Mouse (Mus musculus): ENCODE measurements around the gene 2810021J22Rik. TPM values are rescaled to one million over a fixed set of nuclear protein-coding genes. Genes with fewer than 3 reads are reported as not detected.
A peak's percentile ranks its signal among the peaks of the same experiment; 100 is the strongest.
"Not testable (repeated sequence)": the region's sequence is repeated elsewhere in the genome, so short reads cannot be mapped to it uniquely, and the experiment has no call there.

The 2810021J22Rik gene
- total RNA-seq (2022), result 1 to 10 TPM; 1.6 to 3.1 (median 1.9) TPM

- peak; percentile 58 for DNase-seq (ENCODE audit: low spot score)
Observed at GRCm38 (mm10) chr11:58867039-58867953, at the start of gene 2810021J22Rik. 2810021J22Rik (plus strand) TSS chr11:58867216.

GRCm38 (mm10) chr11:58828937-58829336 lies 38.1 kb upstream of the 2810021J22Rik start, which contains the start of gene Olfr312:
Olfr312 (plus strand) TSS chr11:58829237.
- not testable (repeated sequence) for DNase-seq (ENCODE audit: low spot score)

DNA sequence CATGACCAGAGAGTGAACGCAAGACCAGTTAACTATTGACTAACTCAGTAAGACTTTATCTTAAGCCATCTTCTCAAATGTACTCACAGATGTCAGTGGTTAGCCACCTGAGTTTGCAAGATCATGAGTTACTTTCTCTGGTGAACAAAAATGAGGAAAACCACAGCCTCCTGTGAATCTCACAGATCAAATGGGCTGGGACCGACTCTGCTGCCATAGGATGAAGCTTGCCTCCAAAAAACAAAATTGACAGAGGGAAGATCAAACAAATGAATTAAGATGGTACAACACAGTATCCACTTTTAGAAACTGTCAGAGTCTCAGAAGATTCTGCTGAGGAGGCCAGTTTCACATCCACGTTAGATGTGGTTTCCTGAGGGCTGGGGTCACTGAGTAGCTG lies 37.3 kb upstream of the 2810021J22Rik start:
- DNase-seq (ENCODE audit: low spot score), result no peak

DNA sequence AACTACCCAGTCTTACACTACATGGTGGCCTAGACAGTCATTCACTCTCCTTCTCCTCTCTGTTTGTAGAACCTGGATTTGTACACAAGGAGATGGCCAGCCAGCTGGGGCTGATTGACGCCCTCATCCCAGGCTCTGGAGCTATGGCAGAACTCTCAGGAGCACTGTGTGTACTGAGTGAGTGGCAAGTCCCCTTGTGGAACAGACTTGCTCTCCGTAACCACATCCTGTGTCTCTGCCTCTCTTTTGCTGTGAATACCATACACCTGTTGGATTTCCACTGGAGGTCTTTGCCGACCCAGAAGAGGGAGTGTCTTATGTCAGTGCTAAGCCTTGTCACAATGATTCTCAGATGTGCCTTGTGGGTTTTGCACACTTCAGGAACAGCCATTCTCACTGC lies 34.5 kb upstream of the 2810021J22Rik start:
- DNase-seq (ENCODE audit: low spot score), result not testable (repeated sequence)

- not testable (repeated sequence) for DNase-seq (ENCODE audit: low spot score)
Observed at GRCm38 (mm10) chr11:58838951-58839350, 28.1 kb upstream of the 2810021J22Rik start, which contains the start of gene Olfr311. Olfr311 (plus strand) TSS chr11:58839251.

- DNase-seq (ENCODE audit: low spot score), result peak; percentile 100
Observed at GRCm38 (mm10) chr11:58846919-58847461, 20.0 kb upstream of the 2810021J22Rik start, which contains the start of gene Gm12258. Gm12258 (plus strand) TSS chr11:58847158.

DNA sequence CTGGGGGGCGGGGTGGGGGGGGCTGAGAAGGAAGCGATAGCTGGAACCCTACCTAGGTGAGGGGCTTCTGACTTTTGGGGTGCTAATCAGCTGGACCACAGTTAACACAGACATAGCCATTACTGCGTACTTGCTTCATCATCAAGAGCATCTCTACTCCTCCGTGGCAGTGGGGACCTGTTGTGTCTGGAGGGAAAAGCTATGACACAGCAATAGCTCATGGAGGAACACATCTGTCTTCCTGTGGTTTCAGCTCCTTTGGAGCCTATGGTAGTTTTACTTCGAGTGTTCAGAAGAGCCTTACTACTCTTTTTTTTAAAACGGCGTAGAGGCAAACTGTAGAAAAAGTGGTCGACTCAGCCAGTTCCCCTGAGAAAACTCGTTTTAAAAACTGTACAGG lies 19.4 kb upstream of the 2810021J22Rik start:
- no peak for DNase-seq (ENCODE audit: low spot score)

- DNase-seq (ENCODE audit: low spot score), result no peak
Observed at GRCm38 (mm10) chr11:58849731-58850130, 17.3 kb upstream of the 2810021J22Rik start.

- DNase-seq (ENCODE audit: low spot score), result no peak
Observed at GRCm38 (mm10) chr11:58860744-58861143, 6.3 kb upstream of the 2810021J22Rik start.

- no peak for DNase-seq (ENCODE audit: low spot score)
Observed at GRCm38 (mm10) chr11:58867954-58868330, 926 bp downstream of the 2810021J22Rik start.

DNA sequence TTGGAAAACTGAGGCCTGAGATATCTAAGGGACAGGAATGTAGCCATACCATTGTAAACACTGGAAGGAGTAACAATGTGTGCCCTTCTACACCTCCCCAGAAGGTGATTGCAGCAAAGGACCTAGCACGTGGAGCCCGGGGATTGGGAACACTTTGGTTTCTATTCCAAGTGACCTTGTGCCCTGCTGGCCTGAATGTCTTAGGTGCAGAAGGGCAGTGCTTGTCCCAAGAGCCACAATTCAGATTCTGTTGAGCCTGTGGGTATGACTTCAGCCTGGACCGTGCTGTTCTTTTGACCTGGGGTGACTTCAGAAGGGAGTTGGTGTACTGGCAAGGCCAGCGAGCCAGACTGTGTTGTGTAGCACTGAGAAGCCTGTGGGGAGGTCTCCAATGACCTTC lies 3.9 kb downstream of the 2810021J22Rik start:
- DNase-seq (ENCODE audit: low spot score), result no peak

DNA sequence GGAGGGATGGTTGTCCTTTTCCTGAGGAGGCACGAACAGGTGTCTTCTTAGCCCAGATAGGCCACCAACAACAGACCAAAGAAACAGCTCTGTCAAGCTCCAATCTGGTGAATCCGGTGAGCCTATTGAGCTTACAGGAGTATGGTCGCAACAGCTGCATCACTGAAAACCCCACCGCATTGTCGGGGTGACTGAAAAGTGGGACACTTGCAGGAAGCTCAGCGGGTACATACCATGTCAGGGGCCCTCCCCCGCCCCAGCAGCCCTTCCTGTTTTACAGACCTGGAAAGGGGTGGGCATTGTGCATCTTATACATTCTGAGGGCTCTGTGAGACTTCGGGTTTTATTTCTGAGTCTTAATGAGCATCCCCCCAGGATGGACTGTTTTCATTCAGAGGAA lies 16.7 kb downstream of the 2810021J22Rik start:
- DNase-seq (ENCODE audit: low spot score), result no peak

GRCm38 (mm10) chr11:58890511-58890910 lies 23.5 kb downstream of the 2810021J22Rik start:
- no peak for DNase-seq (ENCODE audit: low spot score)

- DNase-seq (ENCODE audit: low spot score), result no peak
Observed at GRCm38 (mm10) chr11:58894456-58894855, 27.4 kb downstream of the 2810021J22Rik start.

GRCm38 (mm10) chr11:58897485-58897884 lies 30.5 kb downstream of the 2810021J22Rik start:
- no peak for DNase-seq (ENCODE audit: low spot score)

DNA sequence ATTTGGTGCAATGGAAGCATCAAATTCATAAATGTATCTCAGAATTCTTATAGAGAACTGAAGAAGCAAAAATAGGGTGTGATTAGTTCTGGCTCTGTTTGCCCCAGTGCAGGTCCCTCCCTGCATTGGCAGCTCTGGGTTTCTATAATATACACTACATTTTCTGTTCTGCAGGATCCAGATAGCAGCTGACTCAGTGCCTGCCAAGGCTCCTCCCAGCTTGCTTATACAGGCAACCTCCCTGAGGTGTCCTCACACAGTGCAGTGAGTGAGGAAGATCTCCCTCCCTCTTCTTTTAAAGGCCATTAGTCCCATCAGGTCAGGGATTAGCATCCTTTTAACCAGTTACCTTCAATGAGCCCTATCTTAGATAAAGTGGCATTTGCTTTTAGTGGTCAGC lies 34.1 kb downstream of the 2810021J22Rik start:
- DNase-seq (ENCODE audit: low spot score), result no peak

- peak; percentile 98 for DNase-seq (ENCODE audit: low spot score)
Observed at GRCm38 (mm10) chr11:58903511-58904409, 36.7 kb downstream of the 2810021J22Rik start, which contains the start of gene Zfp39. Zfp39 (minus strand) TSS chr11:58904225.

DNA sequence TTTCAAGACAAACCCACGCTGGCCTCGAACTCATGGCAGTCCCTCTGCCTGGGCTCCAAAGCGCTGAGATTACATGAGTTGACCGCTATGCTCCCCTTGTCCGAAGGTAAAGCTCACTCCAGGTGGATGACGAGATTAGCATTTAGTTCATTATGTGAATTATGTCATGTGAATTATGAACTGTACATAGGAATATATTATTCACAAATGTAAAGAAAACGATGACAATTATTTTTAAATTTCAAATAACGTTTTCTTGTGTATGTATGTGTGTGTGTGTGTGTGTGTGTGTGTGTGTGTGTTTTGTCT lies 37.3 kb downstream of the 2810021J22Rik start:
- no peak for DNase-seq (ENCODE audit: low spot score)

GRCm38 (mm10) chr11:58904838-58905237 lies 37.8 kb downstream of the 2810021J22Rik start:
- DNase-seq (ENCODE audit: low spot score), result no peak

GRCm38 (mm10) chr11:58913776-58914175 lies 46.8 kb downstream of the 2810021J22Rik start:
- no peak for DNase-seq (ENCODE audit: low spot score)

- DNase-seq (ENCODE audit: low spot score), result no peak
Observed at GRCm38 (mm10) chr11:58914461-58915028, 47.5 kb downstream of the 2810021J22Rik start.

Data from heart, adult 8-10 months (tissue).